Mouse (Mus musculus): Measurements from ENCODE around the gene Apol10b. TPM values are rescaled to one million over a fixed set of nuclear protein-coding genes. Genes with fewer than 3 reads are reported as not detected.

The Apol10b gene
- polyA plus RNA-seq, 1 experiment from 2014 or later = 0.18 TPM

GRCm38 (mm10) chr15:77593557-77593956 lies 2.4 kb downstream of the Apol10b start:
- H3K9me3 ChIP-seq (ENCODE audit: control insufficient read depth, low read length) = no peaks in the 10 kb centered on the region
- no peaks in the 10 kb centered on the region for H3K27me3 ChIP-seq (ENCODE audit: control insufficient read depth, insufficient read depth, low read length)
- H3K4me1 ChIP-seq (ENCODE audit: control insufficient read depth, insufficient read depth, low read length) = no peaks in the 10 kb centered on the region
- 77% methylated on average over 1 of the region's 1 CpGs for WGBS
- no peaks in the 10 kb centered on the region for H3K36me3 ChIP-seq (ENCODE audit: control insufficient read depth, insufficient read depth, low read length)
- H3K27ac ChIP-seq (ENCODE audit: low read depth, low read length) = no peak overlapping the region
- no peak overlapping the region for H3K4me3 ChIP-seq (ENCODE audit: low read length)
- ATAC-seq (ENCODE audit: low FRiP score, low TSS enrichment) = no peak
- no peak overlapping the region for H3K9ac ChIP-seq (ENCODE audit: low read depth, low read length)
- no peak overlapping the region for H3K4me2 ChIP-seq (replicated peaks; ENCODE audit: low read depth, low read length)

- 71% methylated on average over 2 of the region's 2 CpGs for WGBS
- no peak for ATAC-seq (ENCODE audit: low FRiP score, low TSS enrichment)
- Histone ChIP-seq H3K4me2 (replicated peaks; ENCODE audit: low read depth, low read length) (no peak overlapping the region), H3K36me3 (ENCODE audit: control insufficient read depth, insufficient read depth, low read length) (no peaks in the 10 kb centered on the region), H3K4me1 (ENCODE audit: control insufficient read depth, insufficient read depth, low read length) (no peaks in the 10 kb centered on the region), H3K9ac (ENCODE audit: low read depth, low read length) (no peak overlapping the region), H3K27ac (ENCODE audit: low read depth, low read length) (no peak overlapping the region), H3K4me3 (ENCODE audit: low read length) (no peak overlapping the region), H3K9me3 (ENCODE audit: control insufficient read depth, low read length) (no peaks in the 10 kb centered on the region), H3K27me3 (ENCODE audit: control insufficient read depth, insufficient read depth, low read length) (no peaks in the 10 kb centered on the region)
These were observed 5.0 kb downstream of the Apol10b start for GRCm38 (mm10) chr15:77590881-77591280.

GRCm38 (mm10) chr15:77588981-77589380 lies 6.9 kb downstream of the Apol10b start:
- no peak for ATAC-seq (ENCODE audit: low FRiP score, low TSS enrichment)
- Histone ChIP-seq H3K27ac (ENCODE audit: low read depth, low read length) (no peak overlapping the region), H3K4me3 (ENCODE audit: low read length) (no peak overlapping the region)

GRCm38 (mm10) chr15:77587026-77587425 lies 8.9 kb downstream of the Apol10b start:
- no peak overlapping the region for H3K4me2 ChIP-seq (replicated peaks; ENCODE audit: low read depth, low read length)
- peaks cover 5% of the 10 kb centered on the region; the same call in 1 of the 2 replicates for H3K9me3 ChIP-seq (ENCODE audit: control insufficient read depth, low read length)
- H3K27me3 ChIP-seq (ENCODE audit: control insufficient read depth, insufficient read depth, low read length) = no peaks in the 10 kb centered on the region
- H3K4me1 ChIP-seq (ENCODE audit: control insufficient read depth, insufficient read depth, low read length) = no peaks in the 10 kb centered on the region
- H3K36me3 ChIP-seq (ENCODE audit: control insufficient read depth, insufficient read depth, low read length) = no peaks in the 10 kb centered on the region
- H3K9ac ChIP-seq (ENCODE audit: low read depth, low read length) = no peak overlapping the region
- no peak overlapping the region for H3K27ac ChIP-seq (ENCODE audit: low read depth, low read length)
- H3K4me3 ChIP-seq (ENCODE audit: low read length) = no peak overlapping the region
- no peak for ATAC-seq (ENCODE audit: low FRiP score, low TSS enrichment)

More at GRCm38 (mm10) chr15:77588981-77589380, 6.9 kb downstream of the Apol10b start:
- Histone ChIP-seq H3K4me1 (ENCODE audit: control insufficient read depth, insufficient read depth, low read length) (no peaks in the 10 kb centered on the region), H3K27me3 (ENCODE audit: control insufficient read depth, insufficient read depth, low read length) (no peaks in the 10 kb centered on the region), H3K9ac (ENCODE audit: low read depth, low read length) (no peak overlapping the region), H3K4me2 (replicated peaks; ENCODE audit: low read depth, low read length) (no peak overlapping the region), H3K9me3 (ENCODE audit: control insufficient read depth, low read length) (peaks cover under 1% of the 10 kb centered on the region; the same call in 1 of the 2 replicates), H3K36me3 (ENCODE audit: control insufficient read depth, insufficient read depth, low read length) (no peaks in the 10 kb centered on the region)

GRCm38 (mm10) chr15:77581681-77582080 lies 14.2 kb downstream of the Apol10b start:
- H3K4me1 ChIP-seq (ENCODE audit: control insufficient read depth, insufficient read depth, low read length) = no peaks in the 10 kb centered on the region
- H3K9ac ChIP-seq (ENCODE audit: low read depth, low read length) = no peak overlapping the region
- WGBS = 32% methylated on average over 1 of the region's 1 CpGs
- no peak overlapping the region for H3K4me3 ChIP-seq (ENCODE audit: low read length)
- peaks cover 5% of the 10 kb centered on the region; the same call in 1 of the 2 replicates for H3K9me3 ChIP-seq (ENCODE audit: control insufficient read depth, low read length)
- no peaks in the 10 kb centered on the region for H3K27me3 ChIP-seq (ENCODE audit: control insufficient read depth, insufficient read depth, low read length)
- no peak for ATAC-seq (ENCODE audit: low FRiP score, low TSS enrichment)
- no peak overlapping the region for H3K4me2 ChIP-seq (replicated peaks; ENCODE audit: low read depth, low read length)
- no peak overlapping the region for H3K27ac ChIP-seq (ENCODE audit: low read depth, low read length)
- no peaks in the 10 kb centered on the region for H3K36me3 ChIP-seq (ENCODE audit: control insufficient read depth, insufficient read depth, low read length)

- peaks cover 5% of the 10 kb centered on the region; the same call in 1 of the 2 replicates for H3K9me3 ChIP-seq (ENCODE audit: control insufficient read depth, low read length)
- 87% methylated on average over 4 of the region's 4 CpGs for WGBS
- no peaks in the 10 kb centered on the region for H3K4me1 ChIP-seq (ENCODE audit: control insufficient read depth, insufficient read depth, low read length)
- no peak overlapping the region for H3K9ac ChIP-seq (ENCODE audit: low read depth, low read length)
- no peak for ATAC-seq (ENCODE audit: low FRiP score, low TSS enrichment)
- H3K27ac ChIP-seq (ENCODE audit: low read depth, low read length) = no peak overlapping the region
- H3K27me3 ChIP-seq (ENCODE audit: control insufficient read depth, insufficient read depth, low read length) = no peaks in the 10 kb centered on the region
- H3K36me3 ChIP-seq (ENCODE audit: control insufficient read depth, insufficient read depth, low read length) = no peaks in the 10 kb centered on the region
- H3K4me3 ChIP-seq (ENCODE audit: low read length) = no peak overlapping the region
- no peak overlapping the region for H3K4me2 ChIP-seq (replicated peaks; ENCODE audit: low read depth, low read length)
These were observed 16.6 kb downstream of the Apol10b start for GRCm38 (mm10) chr15:77579311-77579710.

GRCm38 (mm10) chr15:77578801-77579200 lies 17.1 kb downstream of the Apol10b start:
- Histone ChIP-seq H3K9me3 (ENCODE audit: control insufficient read depth, low read length) (peaks cover 3% of the 10 kb centered on the region; the same call in 1 of the 2 replicates), H3K36me3 (ENCODE audit: control insufficient read depth, insufficient read depth, low read length) (no peaks in the 10 kb centered on the region), H3K9ac (ENCODE audit: low read depth, low read length) (no peak overlapping the region), H3K4me1 (ENCODE audit: control insufficient read depth, insufficient read depth, low read length) (no peaks in the 10 kb centered on the region), H3K4me2 (replicated peaks; ENCODE audit: low read depth, low read length) (no peak overlapping the region), H3K27ac (ENCODE audit: low read depth, low read length) (no peak overlapping the region), H3K27me3 (ENCODE audit: control insufficient read depth, insufficient read depth, low read length) (no peaks in the 10 kb centered on the region), H3K4me3 (ENCODE audit: low read length) (no peak overlapping the region)
- no peak for ATAC-seq (ENCODE audit: low FRiP score, low TSS enrichment)
- 93% methylated on average over 2 of the region's 2 CpGs for WGBS

GRCm38 (mm10) chr15:77563219-77563618 lies 32.7 kb downstream of the Apol10b start:
- ATAC-seq (ENCODE audit: low FRiP score, low TSS enrichment) = no peak
- Histone ChIP-seq H3K36me3 (ENCODE audit: control insufficient read depth, insufficient read depth, low read length) (no peaks in the 10 kb centered on the region), H3K4me3 (ENCODE audit: low read length) (no peak overlapping the region), H3K9me3 (ENCODE audit: control insufficient read depth, low read length) (no peaks in the 10 kb centered on the region), H3K9ac (ENCODE audit: low read depth, low read length) (no peak overlapping the region), H3K4me2 (replicated peaks; ENCODE audit: low read depth, low read length) (no peak overlapping the region), H3K27me3 (ENCODE audit: control insufficient read depth, insufficient read depth, low read length) (no peaks in the 10 kb centered on the region), H3K27ac (ENCODE audit: low read depth, low read length) (no peak overlapping the region), H3K4me1 (ENCODE audit: control insufficient read depth, insufficient read depth, low read length) (no peaks in the 10 kb centered on the region)

- no peak within 1 kb of the TSS for H3K27ac ChIP-seq (ENCODE audit: low read depth, low read length)
- no peaks in the 10 kb centered on the region for H3K27me3 ChIP-seq (ENCODE audit: control insufficient read depth, insufficient read depth, low read length)
- no peaks in the 10 kb centered on the region for H3K4me1 ChIP-seq (ENCODE audit: control insufficient read depth, insufficient read depth, low read length)
- H3K36me3 ChIP-seq (ENCODE audit: control insufficient read depth, insufficient read depth, low read length) = no peaks in the 10 kb centered on the region
- no peak within 1 kb of the TSS for H3K9ac ChIP-seq (ENCODE audit: low read depth, low read length)
- ATAC-seq (ENCODE audit: low FRiP score, low TSS enrichment) = no peak
- H3K9me3 ChIP-seq (ENCODE audit: control insufficient read depth, low read length) = no peaks in the 10 kb centered on the region
- H3K4me2 ChIP-seq (replicated peaks; ENCODE audit: low read depth, low read length) = no peak within 1 kb of the TSS
- H3K4me3 ChIP-seq (ENCODE audit: low read length) = no peak within 1 kb of the TSS
These were observed 34.1 kb downstream of the Apol10b start, which contains the start of gene 1700025B11Rik for GRCm38 (mm10) chr15:77561792-77562191. Gene 1700025B11Rik, minus strand, starts transcription at chr15:77561892.

All from kidney, embryonic 14.5 days (tissue).